Mouse (Mus musculus) left cerebral cortex, postnatal 10 days (tissue): ENCODE data around the gene Epsti1. TPM values are rescaled to one million over a fixed set of nuclear protein-coding genes. Genes with fewer than 3 reads are reported as not detected.

ENCODE experiments used
- DNase-seq, 2 experiments: peaks; one replicate each; pipeline ENCODE4 v3.0.0; 2021 to 2022; ENCODE audit warnings: low spot score in 2 of 2, mixed read lengths in 1 of 2; ENCODE audit errors: extremely low spot score in 1 of 2
- intact Hi-C: fragments of 180-260 bp; cut with DNase I; formaldehyde crosslinking; loops from one replicate; pipeline ENCODE4 v1.15.1; 2025
- total RNA-seq, 2 experiments: library from RNA; stranded (reverse); gene quantifications; 2 replicates each; pipeline ENCODE4 v1.2.3; 2021

The Epsti1 gene
- total RNA-seq, 2 experiments from 2014 or later = 0.18 to 0.84 TPM

DNA sequence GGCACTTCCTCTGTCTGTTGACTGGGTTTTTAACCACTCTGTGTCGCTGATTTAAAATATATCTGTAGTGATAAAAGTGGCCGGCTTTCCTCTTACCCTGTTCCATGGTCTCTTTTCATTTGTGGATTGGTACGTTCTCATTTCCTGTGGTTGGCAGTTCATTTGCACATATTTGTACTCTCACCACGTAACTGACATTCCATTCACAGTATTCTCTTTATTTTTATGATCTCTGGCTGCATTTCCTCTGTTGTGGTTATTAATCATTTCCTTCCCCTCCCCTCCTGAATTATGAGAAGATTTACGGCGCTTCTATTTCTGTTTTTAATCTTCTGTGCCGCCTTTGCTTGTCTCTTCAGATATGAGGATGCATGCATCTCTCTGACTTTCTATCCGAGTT, 71.7 kb downstream of the Epsti1 start:
- no peak for DNase-seq
- intact Hi-C loops = no loop called here

DNA sequence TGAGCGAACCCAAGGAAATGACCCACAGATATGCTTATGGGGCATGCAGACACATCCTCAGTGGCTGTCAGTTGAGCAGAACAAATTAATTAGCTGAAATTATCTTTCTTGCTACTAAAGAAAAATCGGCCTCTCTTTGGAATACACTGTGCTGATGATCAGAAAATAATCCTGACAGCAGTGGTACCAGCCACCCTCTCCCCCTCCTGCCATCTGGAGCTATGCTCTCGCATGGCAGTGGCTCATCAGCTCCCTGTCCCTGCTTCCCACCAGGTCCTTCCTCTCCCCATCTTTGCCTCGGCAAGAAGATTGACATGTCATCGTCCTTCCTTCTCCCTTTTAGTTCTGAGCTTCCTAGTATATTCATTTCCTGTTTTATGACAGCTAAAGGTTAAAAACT, 77.5 kb downstream of the Epsti1 start:
- intact Hi-C loops = no loop called here
- DNase-seq = no peak

DNA sequence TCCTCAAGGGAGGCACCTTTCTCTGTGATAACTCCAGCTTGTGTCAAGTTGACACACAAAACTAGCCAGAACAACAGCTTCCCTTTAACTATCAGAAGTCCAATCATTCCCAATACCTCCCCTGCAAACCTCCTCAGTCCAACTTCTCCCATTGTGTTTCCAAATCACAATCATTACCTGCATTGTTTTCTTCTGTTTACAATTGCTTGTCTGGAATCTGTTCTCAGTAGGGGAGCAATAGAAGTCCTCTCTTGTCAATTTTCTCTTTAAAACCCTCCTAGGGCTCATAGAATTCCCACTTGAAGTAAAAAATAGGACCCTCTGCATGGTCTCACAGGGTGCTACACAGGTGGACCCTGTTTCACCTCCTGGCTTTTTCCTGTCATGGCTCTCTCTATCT, 93.7 kb downstream of the Epsti1 start:
- DNase-seq = no peak
- intact Hi-C loops = no loop called here

DNA sequence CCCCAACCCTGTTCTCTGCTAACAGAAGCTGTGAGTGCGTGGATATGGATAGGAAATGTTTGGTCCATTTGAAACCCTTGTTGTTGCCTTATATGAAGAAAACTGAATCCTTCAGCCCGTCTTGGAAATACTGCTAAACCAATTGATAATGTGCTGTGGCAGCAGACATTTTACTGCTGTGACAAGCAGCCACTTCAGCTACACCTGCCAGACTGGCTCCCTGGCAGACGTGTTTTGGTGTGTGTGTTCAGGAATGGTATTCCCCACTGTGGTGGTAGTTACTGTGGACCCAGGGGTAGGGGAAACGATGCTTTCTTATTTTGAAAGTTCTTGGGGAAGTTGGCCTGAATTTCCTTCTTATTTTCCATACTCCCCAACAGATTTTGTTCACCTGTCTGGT, 100.4 kb downstream of the Epsti1 start:
- no peak for DNase-seq
- intact Hi-C loops = no loop called here

DNA sequence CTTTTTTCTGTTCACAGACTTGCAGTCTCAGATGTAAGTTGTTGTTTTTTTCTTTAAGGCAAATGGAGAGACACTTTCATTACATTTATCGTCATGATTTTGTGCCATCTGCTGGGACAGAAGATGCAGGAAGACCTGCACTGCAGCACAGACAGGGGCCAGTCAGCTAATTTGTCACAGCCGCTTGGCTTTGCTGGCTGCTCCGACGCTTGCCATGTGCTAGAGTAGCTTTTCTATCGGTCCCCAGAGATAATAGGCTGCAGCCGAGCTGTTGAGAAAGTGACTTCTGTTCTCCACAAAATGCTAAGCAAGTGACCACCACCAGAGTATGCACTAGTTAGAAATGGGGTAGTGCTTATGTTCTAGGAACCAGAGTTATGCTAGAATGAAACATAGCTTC, 104.0 kb downstream of the Epsti1 start:
- intact Hi-C loops = no loop called here
- DNase-seq = no peak

DNA sequence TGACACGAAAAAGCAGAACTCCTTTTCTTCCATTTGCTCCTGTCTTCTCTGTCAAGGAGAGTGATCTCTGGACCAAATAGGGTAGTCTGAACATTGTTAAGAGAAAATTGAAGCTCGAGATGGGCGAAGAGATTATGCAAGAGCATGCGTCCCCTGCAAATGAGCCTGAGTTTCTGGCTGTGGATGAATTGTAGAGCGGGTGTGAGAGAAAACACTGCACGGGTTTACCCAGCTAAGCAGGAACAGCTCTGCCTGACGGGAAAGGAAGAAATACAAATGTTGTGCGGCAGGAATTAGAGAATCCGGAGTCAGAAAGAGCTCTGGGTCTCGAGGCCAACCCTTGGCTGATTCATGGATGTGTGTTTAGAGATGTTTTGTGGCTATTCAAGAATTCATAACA, 107.8 kb downstream of the Epsti1 start:
- DNase-seq = no peak
- intact Hi-C loops = no loop called here

DNA sequence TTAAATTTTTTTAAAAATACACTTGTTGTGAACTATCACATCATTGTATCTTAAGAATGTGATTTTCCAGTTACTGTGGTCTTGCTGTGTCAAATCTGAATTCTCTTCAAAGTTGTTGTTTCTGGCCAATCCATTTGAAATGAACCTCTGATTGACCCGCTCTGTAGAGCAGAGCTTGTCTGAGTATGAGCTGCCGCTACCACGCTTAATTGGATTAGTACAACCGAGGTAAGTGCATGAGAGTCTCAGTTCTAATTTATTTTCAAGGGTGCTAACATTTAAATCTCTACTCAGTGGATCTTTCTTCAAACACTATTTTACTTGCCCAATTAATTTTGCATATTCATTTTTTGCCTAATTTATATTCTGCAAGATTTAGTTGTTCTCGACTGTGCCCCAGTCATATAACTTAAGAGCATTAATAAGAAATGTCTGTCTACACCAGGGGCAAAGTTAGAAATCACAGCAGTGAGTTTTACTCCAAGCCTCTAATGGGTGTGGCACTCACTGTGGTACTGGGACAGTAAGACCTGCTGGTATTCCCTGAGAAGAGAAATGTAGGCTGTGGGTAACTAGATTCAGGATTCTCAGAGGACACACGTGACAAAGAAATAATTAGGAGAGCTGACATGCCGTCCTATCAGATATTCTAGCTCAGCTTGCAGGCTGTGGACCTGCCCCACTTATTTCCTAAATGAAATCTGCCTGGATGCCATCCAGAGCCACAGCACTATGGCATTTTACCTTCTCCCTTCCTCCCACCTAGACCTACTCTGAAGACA, 111.7 kb downstream of the Epsti1 start:
- no peak for DNase-seq
- intact Hi-C loops = no loop called here

DNA sequence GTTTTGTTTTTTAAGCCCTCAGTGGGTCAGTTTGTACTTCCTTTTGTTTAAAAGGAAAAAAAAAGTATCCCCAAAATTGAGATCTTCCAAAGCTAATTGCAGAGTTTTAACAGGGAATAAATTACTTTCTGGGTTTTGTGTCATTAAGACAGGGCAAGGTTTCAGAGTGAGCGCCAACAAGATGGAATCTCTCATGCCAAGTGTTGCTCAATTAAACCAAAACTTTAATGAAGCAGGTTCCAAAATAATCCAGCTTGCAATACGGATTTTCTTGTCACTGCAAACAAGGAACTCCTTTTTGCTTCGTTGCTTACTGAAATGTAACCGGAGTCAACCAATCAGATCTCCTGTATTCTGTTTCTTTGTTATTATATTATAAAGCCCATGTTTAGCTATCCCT, 112.4 kb downstream of the Epsti1 start:
- intact Hi-C loops = no loop called here
- no peak for DNase-seq

DNA sequence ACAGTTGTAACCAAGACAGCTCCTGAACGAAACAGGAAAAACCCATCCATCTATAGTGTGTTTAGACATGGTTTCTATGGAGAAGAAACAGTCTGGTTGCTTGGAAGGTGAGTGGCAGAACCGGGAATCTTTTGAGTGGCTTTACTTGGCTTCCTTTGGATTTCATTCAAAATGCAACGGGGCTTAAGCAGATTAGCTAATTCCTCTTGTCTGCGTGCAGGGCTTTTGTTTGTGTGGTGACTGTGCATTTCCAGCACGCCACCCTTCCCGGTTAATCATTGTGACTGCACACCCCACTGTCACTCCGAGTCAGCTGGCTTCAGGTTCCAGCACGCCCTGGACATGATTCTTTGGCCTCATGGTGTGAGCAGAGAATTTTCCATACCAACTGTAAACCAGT, 115.9 kb downstream of the Epsti1 start:
- intact Hi-C loops = no loop called here
- no peak for DNase-seq

DNA sequence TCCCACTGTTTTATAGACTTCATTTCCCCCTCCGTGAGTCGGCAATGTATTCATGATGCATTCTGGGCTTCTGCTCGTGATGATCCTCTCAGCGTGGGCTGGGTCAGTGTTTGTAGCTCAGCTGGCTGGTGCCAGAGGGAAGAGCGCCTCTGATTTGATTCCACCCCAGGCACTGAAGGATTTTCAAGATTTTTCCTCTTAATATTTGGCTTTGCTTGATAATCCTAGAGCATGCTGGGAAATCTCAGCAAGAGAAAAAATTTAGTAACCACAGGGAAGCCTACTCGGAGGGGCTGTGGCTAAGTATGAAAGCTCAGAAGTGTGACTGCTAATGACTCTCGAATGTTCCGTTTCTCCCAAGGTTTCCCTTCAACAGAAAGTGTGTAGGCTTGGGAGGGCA, 134.8 kb downstream of the Epsti1 start:
- no peak for DNase-seq
- intact Hi-C loops = no loop called here

DNA sequence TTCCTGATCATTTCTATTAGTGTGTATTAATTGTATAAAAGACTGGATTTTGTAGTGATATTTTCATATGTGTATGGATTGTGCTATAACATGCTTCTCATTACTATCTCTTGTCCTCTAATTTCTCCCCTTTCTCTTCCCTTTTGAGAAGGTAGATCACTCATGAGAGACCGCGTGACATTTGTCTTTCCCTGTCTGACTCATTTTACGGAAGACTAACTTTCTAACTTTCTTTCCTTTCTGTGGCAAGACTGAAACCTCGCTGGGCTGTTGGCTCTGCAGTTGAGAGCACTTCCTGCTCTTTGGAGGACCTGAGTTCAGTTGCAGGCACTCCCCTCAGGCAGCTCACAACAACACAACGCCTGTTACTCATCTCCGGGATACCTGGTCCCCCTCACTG, 136.6 kb downstream of the Epsti1 start:
- no peak for DNase-seq
- intact Hi-C loops = no loop called here

DNA sequence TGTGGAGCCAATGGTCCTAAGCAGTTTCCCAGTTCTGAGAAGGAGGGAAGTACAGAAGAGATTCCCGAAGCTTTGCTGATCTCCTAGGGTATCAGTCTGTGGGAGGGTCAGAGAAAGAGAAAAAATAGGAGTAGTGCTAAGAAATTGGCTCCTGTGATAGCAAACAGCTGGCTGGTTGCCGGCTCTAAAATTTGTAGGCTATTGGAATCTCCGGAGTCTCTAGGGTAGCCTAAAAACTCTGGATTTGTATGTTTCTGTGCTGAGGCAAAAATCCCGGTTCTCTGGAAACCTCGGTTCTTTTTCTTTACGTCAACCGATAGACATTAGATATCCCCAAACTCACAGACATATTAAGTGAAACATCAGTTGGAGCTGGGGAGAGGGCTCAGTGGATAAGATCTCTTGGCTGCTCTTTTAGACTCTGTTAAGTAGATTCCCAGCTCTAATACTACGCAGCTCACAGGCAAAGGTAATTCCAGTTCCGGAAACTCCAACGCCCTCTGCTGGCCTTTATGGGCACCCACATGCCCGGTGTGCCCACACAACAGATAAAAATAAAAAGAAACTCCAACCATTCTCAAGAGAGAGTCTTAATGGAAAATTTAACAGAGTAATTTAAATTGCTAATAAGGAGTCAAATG, 138.0 kb downstream of the Epsti1 start:
- intact Hi-C loops = no loop called here
- no peak for DNase-seq

DNA sequence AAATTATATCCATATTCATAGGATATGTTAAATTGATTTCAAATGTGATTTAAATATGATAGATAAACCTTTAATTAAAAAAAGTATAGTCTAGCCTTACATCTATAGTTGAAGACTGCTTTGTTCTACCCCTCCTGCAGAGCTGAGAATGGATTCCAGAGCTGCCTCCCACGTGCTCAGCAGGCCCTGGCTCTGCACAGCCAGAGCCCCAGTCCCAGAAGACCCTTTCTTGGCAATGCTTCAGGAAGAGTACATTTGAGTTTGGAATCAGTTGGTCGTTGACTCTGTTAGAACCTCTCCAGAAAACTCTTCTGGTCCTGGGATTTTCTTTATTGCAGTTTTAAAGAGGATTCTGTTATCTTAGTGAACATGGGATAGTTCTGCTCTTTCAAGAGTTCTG, 139.0 kb downstream of the Epsti1 start:
- intact Hi-C loops = no loop called here

DNA sequence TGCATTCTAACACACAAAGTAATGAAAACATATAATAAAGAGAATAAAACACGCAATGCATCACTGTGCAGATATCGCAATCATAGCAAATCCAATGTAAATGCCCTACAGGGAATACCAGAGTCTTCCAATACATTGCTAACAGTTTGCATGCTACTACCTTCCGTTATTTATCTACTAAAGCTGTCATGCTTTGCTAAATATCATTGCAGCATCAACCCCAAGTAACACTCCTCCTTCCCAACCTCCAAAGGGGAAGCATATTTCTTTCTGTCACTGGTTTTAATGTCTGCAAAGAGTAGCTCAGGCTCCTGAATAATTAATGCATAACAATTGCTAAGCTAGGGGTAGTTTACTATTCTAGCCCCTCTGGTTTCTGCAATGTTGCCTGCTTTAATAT, 144.2 kb downstream of the Epsti1 start:
- intact Hi-C loops = no loop called here
- no peak for DNase-seq

More for the DNA sequence above, 139.0 kb downstream of the Epsti1 start:
- DNase-seq = no peak

DNA sequence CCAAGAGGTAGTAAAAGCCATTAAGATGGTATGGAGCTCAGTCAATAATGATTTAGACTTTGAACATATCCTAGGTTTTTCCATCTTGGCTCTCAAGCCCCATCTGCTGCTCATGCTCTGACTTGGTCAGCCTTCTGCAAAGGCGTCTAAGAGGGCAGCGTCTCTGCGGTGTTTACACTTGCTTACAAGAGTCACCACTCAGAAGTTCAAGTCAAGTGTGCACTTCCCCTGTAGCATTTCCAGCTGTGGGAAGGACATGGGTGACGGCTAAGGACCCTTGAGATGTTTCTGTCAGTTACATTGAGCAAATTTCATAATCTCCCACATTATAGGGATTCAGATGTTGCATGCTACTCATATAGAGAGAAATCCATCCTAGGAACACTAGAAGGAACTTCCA, 144.6 kb downstream of the Epsti1 start:
- intact Hi-C loops = no loop called here
- no peak for DNase-seq

Other genes with a start within 250 kb of the Epsti1 start
- 10 to 100 TPM; 51.8 to 52.7 TPM for gene Dnajc15, start 29.1 kb upstream of the Epsti1 start, total RNA-seq
- gene Fam216b, start 184.8 kb downstream of the Epsti1 start, total RNA-seq = under 1 TPM; 0.15 to 0.36 TPM